Mouse (Mus musculus) 3134 (cell line): Measurements from ENCODE around the gene Psap.

Experiments used
- DNase-seq: peaks from one replicate; pipeline ENCODE4 v3.0.0-alpha.2; 2011; ENCODE audit warnings: low spot score; ENCODE audit not compliant: insufficient read length; ENCODE audit errors: extremely low read depth

Psap gene

GRCm38 (mm10) chr10:60346701-60347405, 69.4 kb downstream of the Psap start, which contains the start of gene Vsir:
Gene Vsir (plus strand): TSS chr10:60346851.
- DNase-seq = peak; percentile 41

GRCm38 (mm10) chr10:60347768-60348610, 70.6 kb downstream of the Psap start:
- DNase-seq = no peak

GRCm38 (mm10) chr10:60349056-60349455, 71.6 kb downstream of the Psap start:
- DNase-seq = peak; percentile 69

GRCm38 (mm10) chr10:60349644-60350043, 72.2 kb downstream of the Psap start:
- no peak for DNase-seq

GRCm38 (mm10) chr10:60350077-60350804, 72.8 kb downstream of the Psap start:
- DNase-seq = no peak

DNA sequence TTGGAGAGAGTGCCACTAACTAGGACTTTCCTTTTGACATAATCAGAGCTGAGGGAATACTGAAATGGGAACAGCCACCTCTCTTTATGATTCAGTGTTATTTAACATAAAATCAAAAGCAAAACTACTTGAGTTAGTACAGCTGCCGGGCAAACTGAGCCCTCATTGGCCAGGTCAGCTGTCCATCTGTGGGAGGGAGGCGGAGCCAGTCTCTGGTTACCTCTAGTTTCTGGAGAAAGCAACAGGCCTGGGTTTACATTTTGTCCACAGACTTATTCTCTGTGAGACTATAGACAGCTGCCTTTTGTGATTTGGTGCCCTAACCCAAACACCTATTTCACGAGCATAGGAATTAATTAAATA, 73.4 kb downstream of the Psap start:
- peak; percentile 78 for DNase-seq

DNA sequence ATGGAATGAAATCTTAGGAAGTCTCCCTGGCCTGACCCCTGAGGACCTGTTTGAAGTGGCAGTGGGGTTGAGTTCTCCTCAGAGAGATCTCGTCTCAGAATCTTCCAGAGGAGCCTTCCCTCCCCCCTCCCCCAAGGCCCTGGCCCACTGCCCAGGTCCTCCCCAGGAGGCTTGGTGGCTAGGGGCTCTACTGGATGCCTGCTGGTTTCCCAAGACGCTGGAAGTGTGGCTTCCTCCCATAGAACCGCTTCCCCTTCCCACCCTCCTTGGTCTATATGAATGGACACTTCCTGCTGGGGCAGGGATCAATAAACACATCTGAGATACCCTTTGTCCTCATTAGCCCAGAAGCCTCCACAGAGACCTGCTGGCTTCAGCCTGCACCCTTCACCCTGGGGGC, 73.8 kb downstream of the Psap start:
- peak; percentile 42 for DNase-seq

GRCm38 (mm10) chr10:60351761-60352455, 74.5 kb downstream of the Psap start:
- DNase-seq = peak; percentile 65
